Mouse (Mus musculus) megakaryocyte, embryonic 14.5 days (primary cell): ENCODE measurements around the gene Gm20481.

ENCODE experiments used
- FLI1 ChIP-seq: IDR thresholded peaks from 2 replicates; pipeline ENCODE4 v1.6.1; 2012; ENCODE audit warnings: low read length, inconsistent platforms, mixed read lengths
- GATA1 ChIP-seq: IDR thresholded peaks from 3 replicates; pipeline ENCODE4 v1.6.1; 2012; ENCODE audit warnings: mixed read lengths, low read length, inconsistent platforms, borderline replicate concordance

- TF ChIP-seq GATA1: no peak
- no peak for TF ChIP-seq FLI1
Measured at GRCm38 (mm10) chr17:34998526-34999430, 29.1 kb downstream of the Gm20481 start.
